Mouse (Mus musculus): ENCODE measurements around the gene Notch4. TPM values are rescaled to one million over a fixed set of nuclear protein-coding genes. Genes with fewer than 3 reads are reported as not detected.
"Not testable (repeated sequence)": the region's sequence is repeated elsewhere in the genome, so short reads cannot be mapped to it uniquely, and the experiment has no call there.

Notch4 gene
- polyA plus RNA-seq (2012; rRNA removed) (0.99 and 1.6 TPM in 2 replicates), polyA plus RNA-seq (2014; fragmentation: Nextera tagmentation; extraction: Ambion mirVana) (0.58 and 0.67 TPM in 2 replicates)

DNA sequence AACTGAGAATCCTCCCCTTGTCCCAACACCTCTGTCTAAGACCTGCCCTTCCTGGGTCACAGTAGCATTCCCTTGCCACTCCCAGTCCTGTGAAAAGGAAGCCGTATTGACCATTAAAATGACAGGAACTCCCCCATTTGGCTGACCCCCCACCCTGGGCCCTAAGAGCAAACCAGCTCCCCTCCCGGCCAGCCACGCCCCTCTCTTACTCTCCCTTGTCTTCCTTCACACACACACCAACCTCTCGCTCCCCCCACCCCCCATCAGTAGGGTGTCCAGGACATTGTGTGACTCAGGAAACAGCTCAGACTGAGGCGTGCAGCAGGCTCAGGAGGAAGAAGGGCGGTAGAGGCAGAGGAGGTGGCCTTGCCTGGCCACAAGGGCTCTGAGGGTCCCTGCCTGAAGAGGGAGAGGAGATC, at the start of gene Notch4:
Gene Notch4, plus strand, starts transcription at position 266 of the 419 bp plus-strand sequence.
- no peak for TF ChIP-seq EP300 (IDR thresholded peaks at IDR 0.05; ENCODE audit: low read depth)
- TF ChIP-seq CTCF (IDR thresholded peaks at IDR 0.05; ENCODE audit: low read depth) = no peak
- Histone ChIP-seq H3K4me2 (ENCODE audit: low read depth) (no peak within 1 kb of the TSS), H3K9ac (replicated peaks) (no peak within 1 kb of the TSS), H3K9me3 (ENCODE audit: control insufficient read depth, low read length) (no peaks in the 10 kb centered on the region), H3K4me3 (ENCODE audit: insufficient read depth in 1 of 2, low read depth in 2 of 2, low read length in 2 of 2) (no peak within 1 kb of the TSS), H3K27me3 (ENCODE audit: control insufficient read depth, insufficient read depth, low read length) (no peaks in the 10 kb centered on the region; the same call in 1 of the 2 replicates), H3K27ac (no peak within 1 kb of the TSS), H3K36me3 (replicated peaks; ENCODE audit: control insufficient read depth, insufficient read depth, low read depth) (no peaks in the 10 kb centered on the region), H3K4me1 (replicated peaks; ENCODE audit: control insufficient read depth in 2 of 2, insufficient read depth in 2 of 2, low read length in 1 of 2) (peaks cover 3 to 4% of the 10 kb centered on the region in 2 experiments; a peak in 3 of 4 replicates)
- DNase-seq (ENCODE audit: low read depth in 3 of 3, low spot score in 3 of 3) (no peak), ATAC-seq (ENCODE audit: insufficient read depth) (no peak)
- WGBS (ENCODE audit: insufficient replicate concordance) = 12% methylated on average over 6 of the region's 6 CpGs

DNA sequence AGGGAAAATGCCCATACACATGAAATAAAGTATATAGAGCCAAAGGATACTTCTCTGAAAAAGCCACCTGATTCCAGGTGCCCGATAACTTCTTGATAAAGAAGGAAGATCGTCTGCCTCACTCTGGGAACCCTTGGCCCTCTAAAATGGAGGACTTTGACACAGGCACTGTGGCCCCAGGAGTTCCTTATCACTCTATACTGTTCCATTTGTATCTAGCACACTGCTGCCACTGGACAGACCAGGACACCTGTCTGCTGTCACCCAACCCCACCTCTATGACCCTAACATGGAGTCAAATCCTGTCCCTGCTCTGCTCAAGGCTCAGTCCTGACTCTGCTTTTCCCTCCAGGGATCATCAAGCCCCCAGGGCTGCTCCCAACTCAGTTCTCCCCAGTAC, 47.6 kb upstream of the Notch4 start:
- Histone ChIP-seq H3K9ac (replicated peaks) (no peak overlapping the region), H3K4me3 (ENCODE audit: insufficient read depth in 1 of 2, low read depth in 2 of 2, low read length in 2 of 2) (no peak overlapping the region), H3K27ac (no peak overlapping the region), H3K36me3 (replicated peaks; ENCODE audit: control insufficient read depth, insufficient read depth, low read depth) (no peaks in the 10 kb centered on the region), H3K9me3 (ENCODE audit: control insufficient read depth, low read length) (no peaks in the 10 kb centered on the region), H3K4me2 (ENCODE audit: low read depth) (no peak overlapping the region), H3K27me3 (ENCODE audit: control insufficient read depth, insufficient read depth, low read length) (no peaks in the 10 kb centered on the region), H3K4me1 (replicated peaks; ENCODE audit: control insufficient read depth in 2 of 2, insufficient read depth in 2 of 2, low read length in 1 of 2) (no peaks in the 10 kb centered on the region)
- TF ChIP-seq EP300 (IDR thresholded peaks at IDR 0.05; ENCODE audit: low read depth) (no peak), CTCF (IDR thresholded peaks at IDR 0.05; ENCODE audit: low read depth) (no peak)
- 56% methylated on average over 2 of the region's 2 CpGs for WGBS (ENCODE audit: insufficient replicate concordance)
- no peak for DNase-seq (ENCODE audit: low read depth in 3 of 3, low spot score in 3 of 3)
- no peak for ATAC-seq (ENCODE audit: insufficient read depth)

DNA sequence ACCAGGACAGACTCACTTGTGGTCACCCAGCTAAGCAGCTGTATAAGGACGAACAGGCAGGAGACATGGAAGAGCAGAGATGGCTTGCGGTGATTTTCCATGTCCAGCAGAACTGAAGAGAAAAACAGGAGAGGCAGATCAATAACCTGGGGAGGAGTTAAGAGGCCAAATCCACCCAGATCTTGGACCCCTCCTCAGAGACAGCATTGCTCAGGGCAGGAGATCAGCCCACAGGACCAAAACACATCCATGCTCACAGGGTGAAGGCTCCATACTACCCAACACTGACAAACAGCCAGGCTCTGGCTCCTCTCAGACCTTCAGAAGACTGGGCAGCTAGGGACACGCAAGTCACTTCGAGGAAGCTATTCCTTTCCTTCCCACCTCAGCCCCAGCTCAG, 46.8 kb upstream of the Notch4 start, which contains the start of gene Btnl6:
Gene Btnl6, minus strand, starts transcription at position 101 of the 400 bp plus-strand sequence.
- DNase-seq (ENCODE audit: low read depth in 3 of 3, low spot score in 3 of 3) (no peak), ATAC-seq (ENCODE audit: insufficient read depth) (no peak)
- Histone ChIP-seq H3K4me2 (ENCODE audit: low read depth) (no peak within 1 kb of the TSS), H3K4me1 (replicated peaks; ENCODE audit: control insufficient read depth in 2 of 2, insufficient read depth in 2 of 2, low read length in 1 of 2) (no peaks in the 10 kb centered on the region), H3K9ac (replicated peaks) (no peak within 1 kb of the TSS), H3K27me3 (ENCODE audit: control insufficient read depth, insufficient read depth, low read length) (no peaks in the 10 kb centered on the region), H3K4me3 (ENCODE audit: insufficient read depth in 1 of 2, low read depth in 2 of 2, low read length in 2 of 2) (no peak within 1 kb of the TSS), H3K27ac (no peak within 1 kb of the TSS), H3K36me3 (replicated peaks; ENCODE audit: control insufficient read depth, insufficient read depth, low read depth) (no peaks in the 10 kb centered on the region), H3K9me3 (ENCODE audit: control insufficient read depth, low read length) (no peaks in the 10 kb centered on the region)
- 63% methylated on average over 4 of the region's 4 CpGs for WGBS (ENCODE audit: insufficient replicate concordance)
- no peak for TF ChIP-seq EP300 (IDR thresholded peaks at IDR 0.05; ENCODE audit: low read depth)
- no peak for TF ChIP-seq CTCF (IDR thresholded peaks at IDR 0.05; ENCODE audit: low read depth)

DNA sequence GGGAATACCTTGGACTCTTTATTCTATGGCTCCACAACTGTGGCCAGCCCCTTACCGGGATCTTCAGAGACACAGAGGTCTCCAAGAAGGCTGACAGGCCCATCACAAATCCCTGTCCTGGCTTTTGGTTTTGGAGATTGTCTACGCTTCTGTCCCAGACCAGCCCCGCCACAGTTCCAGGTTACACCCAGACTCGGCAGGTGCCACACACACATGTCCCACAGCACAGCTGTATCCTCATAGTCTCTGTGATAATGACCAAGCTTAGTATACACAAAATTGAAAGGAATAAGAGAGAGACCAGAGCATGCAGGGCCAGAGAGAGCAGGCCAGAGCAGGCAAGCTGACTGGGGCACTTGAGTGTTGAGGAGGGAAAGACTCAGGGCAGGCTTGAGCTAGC, 46.3 kb upstream of the Notch4 start:
- no peak overlapping the region for H3K27ac ChIP-seq
- no peaks in the 10 kb centered on the region for H3K4me1 ChIP-seq (replicated peaks; ENCODE audit: control insufficient read depth in 2 of 2, insufficient read depth in 2 of 2, low read length in 1 of 2)
- H3K36me3 ChIP-seq (replicated peaks; ENCODE audit: control insufficient read depth, insufficient read depth, low read depth) = no peaks in the 10 kb centered on the region
- DNase-seq (ENCODE audit: low read depth in 3 of 3, low spot score in 3 of 3) (no peak), ATAC-seq (ENCODE audit: insufficient read depth) (no peak)
- H3K27me3 ChIP-seq (ENCODE audit: control insufficient read depth, insufficient read depth, low read length) = no peaks in the 10 kb centered on the region
- no peak overlapping the region for H3K4me2 ChIP-seq (ENCODE audit: low read depth)
- H3K9ac ChIP-seq (replicated peaks) = no peak overlapping the region
- no peaks in the 10 kb centered on the region for H3K9me3 ChIP-seq (ENCODE audit: control insufficient read depth, low read length)
- no peak for TF ChIP-seq CTCF (IDR thresholded peaks at IDR 0.05; ENCODE audit: low read depth)
- TF ChIP-seq EP300 (IDR thresholded peaks at IDR 0.05; ENCODE audit: low read depth) = no peak
- WGBS (ENCODE audit: insufficient replicate concordance) = 65% methylated on average over 4 of the region's 4 CpGs
- H3K4me3 ChIP-seq (ENCODE audit: insufficient read depth in 1 of 2, low read depth in 2 of 2, low read length in 2 of 2) = no peak overlapping the region

DNA sequence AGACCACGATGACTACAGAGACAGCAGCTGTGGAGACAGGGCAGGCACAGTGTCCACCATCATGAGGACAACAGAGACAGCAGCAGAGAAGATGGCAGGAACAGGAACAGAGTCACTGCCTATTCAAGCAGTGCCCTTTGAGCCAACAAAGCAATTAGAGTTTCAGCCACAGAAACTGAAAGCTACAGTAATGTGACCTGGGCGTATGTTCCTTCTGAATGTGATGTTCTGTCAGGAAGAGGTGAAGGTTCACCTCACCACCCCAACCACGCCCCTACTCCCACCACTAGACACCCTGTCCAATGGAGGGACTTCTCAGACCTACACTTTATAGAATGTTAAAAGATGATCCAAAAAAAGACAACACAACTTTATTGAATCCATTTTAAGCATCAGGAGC, 45.5 kb upstream of the Notch4 start:
- 45% methylated on average over 3 of the region's 3 CpGs for WGBS (ENCODE audit: insufficient replicate concordance)
- H3K27me3 ChIP-seq (ENCODE audit: control insufficient read depth, insufficient read depth, low read length); H3K27ac ChIP-seq; H3K9me3 ChIP-seq (ENCODE audit: control insufficient read depth, low read length); H3K9ac ChIP-seq (replicated peaks); ATAC-seq (ENCODE audit: insufficient read depth); DNase-seq (ENCODE audit: low read depth in 3 of 3, low spot score in 3 of 3); H3K4me1 ChIP-seq (replicated peaks; ENCODE audit: control insufficient read depth in 2 of 2, insufficient read depth in 2 of 2, low read length in 1 of 2); H3K4me2 ChIP-seq (ENCODE audit: low read depth); H3K4me3 ChIP-seq (ENCODE audit: insufficient read depth in 1 of 2, low read depth in 2 of 2, low read length in 2 of 2); H3K36me3 ChIP-seq (replicated peaks; ENCODE audit: control insufficient read depth, insufficient read depth, low read depth): not testable (repeated sequence)
